Mouse (Mus musculus) megakaryocyte, embryonic 14.5 days (primary cell): ENCODE data around the gene Cisd1.

Experiments
- FLI1 ChIP-seq: IDR thresholded peaks from 2 replicates; pipeline ENCODE4 v1.6.1; 2012; ENCODE audit warnings: low read length, inconsistent platforms, mixed read lengths
- GATA1 ChIP-seq: IDR thresholded peaks from 3 replicates; pipeline ENCODE4 v1.6.1; 2012; ENCODE audit warnings: mixed read lengths, low read length, inconsistent platforms, borderline replicate concordance

- no peak for TF ChIP-seq GATA1
- TF ChIP-seq FLI1 = no peak
These were observed 44.6 kb upstream of the Cisd1 start for GRCm38 (mm10) chr10:71389311-71389710.
